Mouse (Mus musculus) cortical plate, adult 2 months (tissue): Measurements from ENCODE around the gene Dcaf5. TPM values are rescaled to one million over a fixed set of nuclear protein-coding genes. Genes with fewer than 3 reads are reported as not detected.

ENCODE experiments used
- H3K27ac ChIP-seq: fragments of 200-500 bp; 2 replicates; pipeline ENCODE4 v1.5.1; 2012; ENCODE audit warnings: low read length, control low read depth, inconsistent platforms; ENCODE audit not compliant: insufficient read depth
- H3K4me1 ChIP-seq: fragments of 200-500 bp; 2 replicates; pipeline ENCODE4 v1.6.1; 2011; ENCODE audit warnings: low read length; ENCODE audit not compliant: control insufficient read depth, insufficient read depth
- H3K4me3 ChIP-seq: fragments of 200-500 bp; 2 replicates; pipeline ENCODE4 v1.5.1; 2011; ENCODE audit warnings: mild to moderate bottlenecking, low read length, control low read depth; ENCODE audit not compliant: insufficient read depth
- CTCF ChIP-seq: fragments of 200-500 bp; IDR thresholded peaks from 2 replicates; pipeline ENCODE4 v1.5.1; 2011; ENCODE audit warnings: mild to moderate bottlenecking, control low read depth, low read length; ENCODE audit not compliant: insufficient read depth; ENCODE audit errors: extremely low read depth
- POLR2A ChIP-seq: fragments of 200-500 bp; IDR thresholded peaks from 2 replicates; pipeline ENCODE4 v1.6.1; 2011; ENCODE audit warnings: mild to moderate bottlenecking, low read length, control low read depth; ENCODE audit not compliant: insufficient read depth; ENCODE audit errors: extremely low read depth
- polyA plus RNA-seq: library from polyadenylated mRNA; depleted of rRNA; stranded (reverse); fragments of >200 nt; gene quantifications from 2 replicates; pipeline ENCODE4 v1.2.3, GENCODE M21; 2012; rRNA removed

Dcaf5 gene
- polyA plus RNA-seq, 1 experiment, result 51.2 TPM

DNA sequence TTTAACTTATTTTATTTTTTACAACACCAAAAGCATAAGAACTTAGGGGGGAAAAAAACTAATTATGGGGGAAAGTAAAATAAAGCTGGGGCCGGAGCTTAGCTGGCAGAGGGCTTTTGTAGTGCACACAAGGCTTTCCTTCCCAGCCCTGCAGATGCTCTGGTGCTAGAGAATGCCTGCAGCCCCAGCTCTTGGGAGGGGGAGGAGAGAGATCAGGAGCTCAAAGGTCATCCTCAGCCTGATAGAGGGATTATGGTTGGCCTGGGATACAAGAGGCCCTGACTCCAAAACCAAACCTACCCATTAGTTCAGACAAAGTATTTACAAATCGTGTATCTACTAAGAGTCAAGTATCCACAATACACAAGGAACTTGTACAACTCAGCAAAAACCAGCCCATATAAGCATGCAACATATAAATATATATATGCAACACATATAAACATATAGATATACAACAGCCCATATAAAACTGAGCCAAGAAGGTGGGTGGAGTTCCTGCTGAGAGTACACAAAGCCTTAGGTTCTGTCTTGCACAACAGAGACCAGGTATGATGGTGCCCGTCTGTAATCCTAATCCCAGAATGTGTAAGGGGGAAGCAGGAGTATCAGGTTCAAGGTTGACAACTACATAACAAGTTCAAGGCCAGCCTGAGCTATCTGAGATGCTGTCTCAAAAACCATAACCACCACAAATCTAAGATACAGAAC lies 124.3 kb downstream of the Dcaf5 start:
- Histone ChIP-seq H3K4me1 (no peaks in the 10 kb centered on the region), H3K4me3 (no peak overlapping the region), H3K27ac (no peak overlapping the region)
- TF ChIP-seq POLR2A (no peak), CTCF (no peak)

DNA sequence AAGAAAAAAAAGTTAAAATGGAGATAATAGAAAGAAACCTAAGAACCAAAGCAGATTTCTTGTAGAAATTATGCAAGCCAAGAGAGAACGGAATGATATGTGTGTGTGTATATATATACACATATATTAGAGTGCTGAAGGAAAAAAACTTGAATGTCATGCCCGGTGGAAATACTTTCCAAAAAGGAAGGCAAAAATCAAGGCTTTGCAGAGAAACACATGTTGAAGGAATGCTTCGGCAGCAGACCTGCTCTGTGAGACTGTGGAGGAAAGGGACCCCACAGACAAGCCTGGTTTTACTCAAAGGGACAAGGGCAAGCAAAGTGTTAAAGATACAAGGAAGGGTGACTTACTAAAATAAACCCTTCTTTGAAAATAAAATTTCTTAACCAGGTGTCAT lies 128.8 kb downstream of the Dcaf5 start:
- no peaks in the 10 kb centered on the region for H3K4me1 ChIP-seq
- H3K27ac ChIP-seq, result no peak overlapping the region
- no peak overlapping the region for H3K4me3 ChIP-seq
- no peak for TF ChIP-seq POLR2A
- no peak for TF ChIP-seq CTCF

DNA sequence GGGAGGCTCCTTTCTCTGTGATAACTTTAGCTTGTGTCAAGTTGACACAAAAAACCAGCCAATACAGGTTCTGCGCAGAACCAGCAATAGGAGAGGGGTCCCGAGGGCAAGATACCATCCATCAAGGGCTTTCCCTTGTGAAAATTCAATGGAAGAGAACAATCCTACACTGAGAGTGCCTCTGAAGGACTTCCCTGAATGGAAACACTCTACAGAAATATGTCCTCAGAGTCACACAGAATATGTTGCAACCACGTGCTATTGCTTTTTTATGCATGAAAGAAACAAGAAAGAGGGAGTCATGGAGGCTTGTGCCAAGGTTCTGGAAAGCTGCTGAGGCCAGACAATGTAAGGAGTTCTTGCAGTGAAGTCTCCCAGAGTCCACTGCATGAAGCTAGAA lies 131.9 kb downstream of the Dcaf5 start:
- H3K27ac ChIP-seq, result no peak overlapping the region
- TF ChIP-seq POLR2A, result no peak
- H3K4me1 ChIP-seq, result no peaks in the 10 kb centered on the region
- no peak overlapping the region for H3K4me3 ChIP-seq

DNA sequence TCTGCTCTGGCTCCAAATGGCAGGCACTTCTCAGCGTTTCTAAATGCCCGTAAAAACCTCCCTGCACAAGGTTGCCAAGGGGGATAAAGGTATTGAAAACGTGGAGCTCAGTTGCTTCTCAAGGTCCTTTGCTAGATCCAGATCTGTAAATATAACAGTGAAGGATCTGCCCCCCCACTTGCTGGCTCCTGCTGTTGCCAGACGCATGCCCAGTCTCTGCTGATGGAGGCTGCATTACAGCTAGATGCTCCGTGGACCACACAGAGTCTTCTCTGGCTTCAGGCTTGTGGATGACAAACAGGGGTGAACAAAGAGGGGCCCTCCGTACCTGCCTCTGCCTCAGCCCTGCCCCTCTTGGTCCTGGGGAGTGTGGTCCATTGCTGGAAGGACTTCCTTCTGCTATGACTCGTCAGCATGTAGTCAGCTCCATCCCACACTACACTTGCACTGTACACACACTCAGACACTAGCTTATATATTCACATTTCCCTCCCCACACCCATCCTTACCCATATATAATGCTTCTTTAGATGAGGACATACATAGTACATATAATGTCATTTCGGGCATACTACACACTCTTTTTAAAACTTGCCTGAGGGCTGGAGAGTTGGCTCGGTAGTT lies 135.5 kb downstream of the Dcaf5 start:
- H3K27ac ChIP-seq, result no peak overlapping the region
- no peak for TF ChIP-seq POLR2A
- H3K4me1 ChIP-seq, result no peaks in the 10 kb centered on the region
- no peak overlapping the region for H3K4me3 ChIP-seq

DNA sequence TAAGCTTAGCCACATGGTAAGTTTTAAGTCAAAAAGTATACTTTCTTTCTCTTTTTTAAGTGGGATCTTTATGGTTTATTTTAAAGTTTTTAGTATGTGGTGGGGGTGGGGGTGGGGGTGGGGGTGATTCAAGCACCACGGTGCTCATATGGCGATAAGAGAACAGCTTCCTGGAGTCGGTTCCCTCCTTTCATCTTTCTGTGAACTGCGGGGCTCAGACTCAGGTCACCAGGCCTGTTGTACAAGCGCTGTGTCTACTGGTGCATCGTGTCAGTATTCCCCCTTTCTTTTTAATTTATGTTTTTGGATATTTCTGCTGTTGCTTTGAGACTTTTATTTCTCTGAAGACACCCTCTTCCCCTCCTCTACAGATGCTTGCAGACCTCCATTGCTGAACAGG lies 137.7 kb downstream of the Dcaf5 start:
- H3K4me1 ChIP-seq, result no peaks in the 10 kb centered on the region
- H3K27ac ChIP-seq, result no peak overlapping the region
- H3K4me3 ChIP-seq, result no peak overlapping the region
- TF ChIP-seq POLR2A (no peak), CTCF (no peak)

DNA sequence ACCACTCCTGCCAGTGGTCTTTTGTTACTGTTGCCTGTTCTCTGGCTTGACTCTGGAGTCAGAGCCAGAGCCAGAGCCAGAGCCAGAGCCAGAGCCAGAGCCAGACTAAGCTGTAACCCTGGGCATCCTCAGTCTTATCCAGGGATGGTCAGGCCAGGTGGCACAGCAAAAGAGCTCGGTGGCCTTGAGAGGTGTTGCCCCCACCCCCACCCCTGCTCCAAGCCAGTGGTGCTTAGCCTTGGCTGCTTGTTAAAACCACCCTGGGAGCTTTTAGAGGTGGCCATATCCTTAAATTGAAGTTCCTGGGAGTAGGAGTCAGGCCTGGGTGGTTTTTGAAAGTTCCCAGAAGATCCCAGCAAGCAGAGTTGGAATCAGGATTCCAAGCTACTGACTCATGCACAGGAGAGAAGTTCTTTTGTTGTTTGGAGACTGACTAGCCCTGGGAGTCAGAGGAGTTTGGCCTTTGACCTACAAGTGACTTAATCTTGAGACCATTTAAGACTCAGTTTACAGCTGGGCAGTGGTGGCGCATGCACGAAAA lies 144.4 kb downstream of the Dcaf5 start:
- no peak overlapping the region for H3K27ac ChIP-seq
- no peak overlapping the region for H3K4me3 ChIP-seq
- TF ChIP-seq CTCF (no peak), POLR2A (no peak)
- no peaks in the 10 kb centered on the region for H3K4me1 ChIP-seq

DNA sequence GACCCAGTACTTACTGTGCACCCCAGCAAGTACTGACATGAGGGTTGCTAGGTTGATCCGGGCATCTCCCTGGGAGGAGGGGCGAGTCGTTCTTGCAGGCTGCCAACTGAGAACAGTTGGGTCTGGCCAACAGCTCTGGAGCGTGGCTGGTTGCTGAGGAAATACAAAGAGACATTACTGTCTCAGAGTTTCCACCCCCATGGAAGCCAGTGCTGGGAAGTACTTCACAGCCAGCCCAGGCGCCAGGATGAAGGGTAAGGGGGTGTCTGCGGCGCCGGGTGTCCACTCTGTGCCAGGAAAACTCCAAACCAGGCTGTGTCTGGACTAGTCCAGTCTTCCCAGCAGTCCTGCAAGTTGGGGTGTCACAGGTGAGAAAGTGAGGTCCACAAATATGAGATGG lies 145.4 kb downstream of the Dcaf5 start:
- TF ChIP-seq CTCF, result no peak
- no peak for TF ChIP-seq POLR2A
- Histone ChIP-seq H3K4me1 (no peaks in the 10 kb centered on the region), H3K4me3 (no peak overlapping the region), H3K27ac (no peak overlapping the region)

DNA sequence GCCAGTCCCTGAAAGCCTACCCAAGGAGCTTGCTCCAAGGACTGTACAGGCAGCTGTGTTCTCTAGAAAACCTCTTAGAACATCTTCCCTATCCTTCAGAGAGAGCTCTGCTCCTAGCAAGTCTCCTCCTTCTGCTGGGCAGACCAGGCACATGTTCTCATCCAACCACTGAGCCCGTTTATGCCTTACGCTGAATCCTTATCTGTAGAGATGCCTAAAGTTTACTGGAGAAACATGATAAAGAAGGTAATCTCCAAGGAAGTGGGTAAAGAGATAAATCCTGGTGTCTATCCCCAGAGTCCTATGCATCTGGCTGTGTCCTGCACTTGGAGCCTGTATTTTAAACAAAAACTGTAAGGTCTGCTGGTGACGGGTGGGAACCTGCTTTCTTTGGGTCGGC lies 145.9 kb downstream of the Dcaf5 start:
- H3K27ac ChIP-seq, result no peak overlapping the region
- H3K4me3 ChIP-seq, result no peak overlapping the region
- TF ChIP-seq CTCF (no peak), POLR2A (no peak)
- H3K4me1 ChIP-seq, result no peaks in the 10 kb centered on the region

DNA sequence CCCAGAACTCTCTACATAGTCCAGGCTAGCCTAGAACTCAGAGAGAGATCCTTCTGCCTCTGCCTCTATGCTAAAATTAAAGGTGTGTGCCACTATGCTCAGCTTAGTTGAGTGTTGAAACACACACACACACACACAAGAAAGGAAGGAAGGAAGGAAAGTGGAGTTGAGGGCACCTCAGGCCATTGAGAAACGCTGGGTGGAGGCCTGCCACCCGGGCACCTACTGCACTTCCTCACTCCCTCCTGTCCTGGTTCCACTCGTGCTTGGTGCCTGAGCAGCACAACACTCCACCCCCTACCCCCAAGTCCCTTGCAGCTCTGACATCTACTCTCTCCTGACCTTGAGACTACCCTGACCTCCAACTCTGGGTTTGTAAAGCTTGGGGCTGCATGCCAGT lies 146.7 kb downstream of the Dcaf5 start:
- Histone ChIP-seq H3K4me1 (no peaks in the 10 kb centered on the region), H3K4me3 (no peak overlapping the region)
- TF ChIP-seq CTCF (no peak), POLR2A (no peak)

DNA sequence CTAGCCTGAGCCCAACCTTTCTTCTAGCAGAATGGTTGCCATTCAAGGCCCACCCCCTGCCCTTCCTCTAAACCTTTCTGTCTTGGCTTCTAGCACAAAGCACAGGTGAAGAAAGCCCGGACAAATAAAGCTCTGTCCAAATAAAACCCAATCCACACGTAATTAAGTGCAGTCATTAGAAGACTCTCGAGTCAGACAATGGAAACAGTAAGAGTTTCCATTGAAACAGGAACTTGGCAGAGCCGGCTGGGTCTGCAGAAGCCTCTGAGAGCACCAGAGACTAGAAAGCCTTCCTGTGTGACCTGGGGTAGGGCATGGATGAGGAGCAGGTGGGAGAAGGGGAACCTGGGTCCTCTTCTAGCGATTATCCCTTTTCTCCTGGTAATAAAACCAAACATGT lies 150.5 kb downstream of the Dcaf5 start:
- Histone ChIP-seq H3K27ac (no peak overlapping the region), H3K4me3 (no peak overlapping the region), H3K4me1 (no peaks in the 10 kb centered on the region)
- no peak for TF ChIP-seq POLR2A
- no peak for TF ChIP-seq CTCF

More for the DNA sequence above, 146.7 kb downstream of the Dcaf5 start:
- H3K27ac ChIP-seq, result no peak overlapping the region

Other genes with a start within 250 kb of the Dcaf5 start
- 96.3 and 99.3 TPM in 2 replicates for gene Actn1, start 176.2 kb downstream of the Dcaf5 start, polyA plus RNA-seq
- gene Exd2, start 26.5 kb upstream of the Dcaf5 start, polyA plus RNA-seq, result 128 and 146 TPM in 2 replicates
- gene Galnt16, start 81.7 kb upstream of the Dcaf5 start, polyA plus RNA-seq, result 30.7 and 32.5 TPM in 2 replicates
- 28.8 and 31.0 TPM in 2 replicates for gene Slc39a9, start 207.3 kb upstream of the Dcaf5 start, polyA plus RNA-seq
- gene Erh, start 207.7 kb upstream of the Dcaf5 start, polyA plus RNA-seq, result 87.9 and 89.3 TPM in 2 replicates